Mouse (Mus musculus) limb, embryonic 14.5 days (tissue): ENCODE results near the gene Itih3. TPM values are rescaled to one million over a fixed set of nuclear protein-coding genes. Genes with fewer than 3 reads are reported as not detected.
A peak's percentile ranks its signal among the peaks of the same experiment; 100 is the strongest.

Source experiments
- ATAC-seq: fragments of 200-750 bp; cut with Nextera tagmentation; 2 replicates; pipeline ENCODE4 v1.8.0; 2017; ENCODE audit warnings: low read depth, moderate number of reproducible peaks, moderate TSS enrichment; ENCODE audit not compliant: low FRiP score
- DNase-seq: peaks from one replicate; pipeline ENCODE4 v3.0.0-alpha.2; 2015; ENCODE audit warnings: low spot score
- H3K27ac ChIP-seq: fragments of 300-500 bp; sonication (generic); replicated peaks from 2 replicates; pipeline ENCODE4 v1.5.1; 2014; ENCODE audit warnings: low read depth, mild to moderate bottlenecking, low read length, moderate library complexity, mixed read lengths
- H3K27me3 ChIP-seq: fragments of 300-500 bp; sonication (generic); 2 replicates; pipeline ENCODE4 v1.6.1; 2014; ENCODE audit warnings: low read length, mixed read lengths; ENCODE audit not compliant: control insufficient read depth, insufficient read depth
- H3K36me3 ChIP-seq: fragments of 300-500 bp; sonication (generic); 2 replicates; pipeline ENCODE4 v1.6.1; 2014; ENCODE audit warnings: mild to moderate bottlenecking, low read length, moderate library complexity, mixed read lengths; ENCODE audit not compliant: control insufficient read depth, insufficient read depth
- H3K4me1 ChIP-seq: fragments of 300-500 bp; sonication (generic); 2 replicates; pipeline ENCODE4 v1.6.1; 2014; ENCODE audit warnings: antibody characterized with exemption, low read length, mixed read lengths; ENCODE audit not compliant: control insufficient read depth, insufficient read depth
- H3K4me2 ChIP-seq: fragments of 300-500 bp; sonication (generic); replicated peaks from 2 replicates; pipeline ENCODE4 v1.6.1; 2014; ENCODE audit warnings: low read depth, mild to moderate bottlenecking, low read length, moderate library complexity; ENCODE audit not compliant: severe bottlenecking
- H3K4me3 ChIP-seq: fragments of 300-500 bp; sonication (generic); replicated peaks from 2 replicates; pipeline ENCODE4 v1.5.1; 2014; ENCODE audit warnings: low read length
- H3K9ac ChIP-seq: fragments of 300-500 bp; sonication (generic); 2 replicates; pipeline ENCODE4 v1.6.1; 2014; ENCODE audit warnings: mild to moderate bottlenecking, low read depth, low read length, moderate library complexity; ENCODE audit not compliant: severe bottlenecking
- H3K9me3 ChIP-seq: fragments of 300-500 bp; sonication (generic); 2 replicates; pipeline ENCODE4 v1.6.1; 2016; ENCODE audit warnings: low read length; ENCODE audit not compliant: control insufficient read depth
- POLR2A ChIP-seq: fragments of 200-500 bp; IDR thresholded peaks from 2 replicates; pipeline ENCODE4 v1.8.0; 2012; ENCODE audit warnings: inconsistent platforms, mild to moderate bottlenecking, moderate library complexity, borderline replicate concordance; ENCODE audit not compliant: insufficient read depth, insufficient read length; ENCODE audit errors: extremely low read depth
- WGBS: fragments of 180-500 bp; shearing (Covaris S2); extraction: QIAGEN DNeasy Blood & Tissue Kit; methylation state at CpG from one replicate; pipeline ENCODE4 v1.1.7; 2014; 5-methylcytosine and 5-hydroxymethylcytosine counted together
- polyA plus RNA-seq, 2 experiments: library from polyadenylated mRNA; depleted of rRNA in 1 of 2; stranded (reverse) in 1 of 2; unstranded in 1 of 2; fragments of >200 nt; fragmentation: Nextera tagmentation in 1 of 2; extraction: Ambion mirVana in 1 of 2; gene quantifications; 2 replicates each; pipeline versions ENCODE4 v1.2.1 to v1.2.3; 2012 to 2014

The Itih3 gene
- polyA plus RNA-seq, 2 experiments, result 0.21 to 0.36 TPM

DNA sequence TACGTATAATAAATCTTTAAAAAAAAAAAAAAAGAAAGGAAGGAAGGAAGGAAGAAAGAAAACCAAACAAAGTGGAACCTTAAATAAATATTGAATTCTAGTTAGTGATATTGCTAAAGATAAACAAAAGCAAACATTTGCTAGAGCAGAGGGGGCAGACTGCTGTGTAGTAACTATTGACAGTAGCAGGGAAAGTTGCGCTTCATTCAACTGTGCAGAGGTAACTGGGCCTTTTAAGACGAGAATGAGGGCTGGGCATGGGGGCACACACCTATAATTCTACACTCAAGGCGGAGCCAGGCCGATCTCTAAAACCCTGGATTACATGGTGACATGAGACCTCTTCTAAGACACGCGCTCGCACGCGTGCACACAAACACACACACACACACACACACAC lies 26.4 kb upstream of the Itih3 start:
- peaks cover 3% of the 10 kb centered on the region; the same call in 1 of the 2 replicates for H3K4me1 ChIP-seq
- ATAC-seq, result no peak
- peaks cover 7% of the 10 kb centered on the region; the same call in 1 of the 2 replicates for H3K36me3 ChIP-seq
- no peaks in the 10 kb centered on the region for H3K27me3 ChIP-seq
- H3K4me2 ChIP-seq, result no peak overlapping the region
- no peak for TF ChIP-seq POLR2A
- H3K27ac ChIP-seq, result no peak overlapping the region
- no peak overlapping the region for H3K9ac ChIP-seq
- no peak overlapping the region for H3K4me3 ChIP-seq
- WGBS, result 99% methylated on average over 10 of the region's 10 CpGs
- H3K9me3 ChIP-seq, result no peaks in the 10 kb centered on the region
- DNase-seq, result no peak

- Histone ChIP-seq H3K9ac (no peak overlapping the region), H3K4me1 (no peaks in the 10 kb centered on the region), H3K4me2 (no peak overlapping the region), H3K27me3 (no peaks in the 10 kb centered on the region), H3K9me3 (no peaks in the 10 kb centered on the region), H3K36me3 (no peaks in the 10 kb centered on the region), H3K27ac (no peak overlapping the region), H3K4me3 (no peak overlapping the region)
- TF ChIP-seq POLR2A, result no peak
- DNase-seq (no peak), ATAC-seq (no peak)
- 75% methylated on average over 2 of the region's 2 CpGs for WGBS
These were observed 21.2 kb upstream of the Itih3 start for GRCm38 (mm10) chr14:30944745-30945144.

- ATAC-seq, result no peak
- TF ChIP-seq POLR2A, result no peak
- H3K27ac ChIP-seq, result no peak overlapping the region
- H3K9ac ChIP-seq, result no peak overlapping the region
- no peak overlapping the region for H3K4me2 ChIP-seq
- no peaks in the 10 kb centered on the region for H3K9me3 ChIP-seq
- no peak overlapping the region for H3K4me3 ChIP-seq
- peak; percentile 41 for DNase-seq
- H3K4me1 ChIP-seq, result no peaks in the 10 kb centered on the region
- no peaks in the 10 kb centered on the region for H3K36me3 ChIP-seq
- 67% methylated on average over 11 of the region's 11 CpGs for WGBS
- H3K27me3 ChIP-seq, result no peaks in the 10 kb centered on the region
These were observed 20.5 kb upstream of the Itih3 start for GRCm38 (mm10) chr14:30943860-30944674.

- no peak for TF ChIP-seq POLR2A
- H3K36me3 ChIP-seq, result no peaks in the 10 kb centered on the region
- no peak for ATAC-seq
- H3K27me3 ChIP-seq, result no peaks in the 10 kb centered on the region
- no peaks in the 10 kb centered on the region for H3K4me1 ChIP-seq
- H3K4me3 ChIP-seq, result no peak within 1 kb of the TSS
- H3K9ac ChIP-seq, result no peak within 1 kb of the TSS
- H3K4me2 ChIP-seq, result no peak within 1 kb of the TSS
- no peaks in the 10 kb centered on the region for H3K9me3 ChIP-seq
- WGBS, result 90% methylated on average over 7 of the region's 7 CpGs
- DNase-seq, result no peak
- H3K27ac ChIP-seq, result no peak within 1 kb of the TSS
These were observed 19.5 kb upstream of the Itih3 start, which contains the start of gene Itih1 for GRCm38 (mm10) chr14:30943038-30943437. Gene Itih1, minus strand, starts transcription at chr14:30943289.

- Histone ChIP-seq H3K4me2 (no peak overlapping the region), H3K4me3 (no peak overlapping the region), H3K27me3 (no peaks in the 10 kb centered on the region), H3K27ac (no peak overlapping the region), H3K9ac (no peak overlapping the region), H3K4me1 (no peaks in the 10 kb centered on the region), H3K9me3 (no peaks in the 10 kb centered on the region), H3K36me3 (no peaks in the 10 kb centered on the region)
- ATAC-seq (no peak), DNase-seq (no peak)
- no peak for TF ChIP-seq POLR2A
- WGBS, result 88% methylated on average over 4 of the region's 4 CpGs
These were observed 18.7 kb upstream of the Itih3 start for GRCm38 (mm10) chr14:30942254-30942653.
